Mouse (Mus musculus): ENCODE measurements around the gene Rplp1.
A peak's percentile ranks its signal among the peaks of the same experiment; 100 is the strongest.

The Rplp1 gene

GRCm38 (mm10) chr9:61911300-61912128 is 2.8 kb downstream of the Rplp1 start:
- DNase-seq: no peak

GRCm38 (mm10) chr9:61910526-61911256 is 3.7 kb downstream of the Rplp1 start:
- DNase-seq: no peak

- DNase-seq: no peak
Observed at GRCm38 (mm10) chr9:61909633-61910032, 4.7 kb downstream of the Rplp1 start.

DNA sequence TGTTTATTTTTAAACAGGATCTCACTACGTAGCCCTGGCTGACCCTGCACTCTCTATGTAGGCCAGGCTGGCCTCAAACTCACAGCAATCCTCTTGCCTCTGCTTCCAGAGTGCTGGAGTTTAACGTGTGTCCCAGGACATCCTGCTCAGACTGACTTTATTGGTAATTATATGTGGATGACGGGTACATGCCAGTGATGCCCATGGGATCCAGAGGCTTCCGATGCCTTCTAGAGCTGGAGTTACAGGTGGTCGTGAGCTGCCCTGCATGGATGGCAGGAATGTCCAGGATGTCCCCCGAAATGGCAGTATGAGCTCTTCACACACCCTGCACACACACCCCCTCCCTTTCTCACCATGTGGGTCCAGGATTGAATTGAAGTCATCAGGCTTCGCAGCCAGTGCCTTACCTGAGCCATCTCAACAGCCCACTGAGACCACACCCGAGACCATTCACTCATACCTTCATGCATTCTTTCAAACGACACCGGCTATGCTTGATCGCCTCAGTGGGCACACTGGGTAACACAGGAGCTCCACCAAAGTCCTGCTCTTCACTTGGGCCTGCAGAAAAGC is 5.4 kb downstream of the Rplp1 start:
- no peak for DNase-seq

GRCm38 (mm10) chr9:61908341-61908740 is 6.0 kb downstream of the Rplp1 start:
- no peak for DNase-seq

DNA sequence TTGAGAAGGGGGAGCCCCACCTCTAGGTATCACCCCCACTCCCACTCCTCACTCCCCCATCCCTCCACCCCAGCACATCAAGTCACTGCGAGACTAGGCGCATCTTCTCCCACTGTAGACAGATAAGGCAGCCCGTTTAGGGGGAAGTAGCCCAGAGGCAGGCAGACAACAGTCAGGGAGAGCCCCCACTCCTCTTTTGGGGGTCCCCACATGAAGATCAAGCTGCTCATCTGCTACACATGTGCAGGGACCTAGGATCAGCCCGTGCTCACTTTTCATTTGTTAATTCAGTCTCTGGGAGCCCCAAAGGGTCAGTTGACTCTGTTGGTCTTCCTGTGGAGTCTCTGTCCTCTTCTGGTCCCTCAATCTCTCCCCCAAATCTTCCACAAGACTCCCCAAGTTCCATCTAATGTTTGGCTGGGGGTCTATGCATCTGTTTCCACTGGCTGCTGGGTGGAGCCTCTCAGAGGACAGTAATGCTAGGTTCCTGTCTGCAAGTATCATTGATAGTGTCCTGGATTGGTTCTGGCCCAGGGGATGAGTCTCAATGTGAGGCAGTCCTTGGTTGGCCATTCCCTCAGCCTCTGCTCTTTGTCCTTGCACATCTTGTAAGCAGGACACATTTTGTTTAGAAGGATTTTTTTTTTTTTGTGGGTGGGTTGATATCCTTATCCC is 6.6 kb downstream of the Rplp1 start:
- no peak for DNase-seq

DNA sequence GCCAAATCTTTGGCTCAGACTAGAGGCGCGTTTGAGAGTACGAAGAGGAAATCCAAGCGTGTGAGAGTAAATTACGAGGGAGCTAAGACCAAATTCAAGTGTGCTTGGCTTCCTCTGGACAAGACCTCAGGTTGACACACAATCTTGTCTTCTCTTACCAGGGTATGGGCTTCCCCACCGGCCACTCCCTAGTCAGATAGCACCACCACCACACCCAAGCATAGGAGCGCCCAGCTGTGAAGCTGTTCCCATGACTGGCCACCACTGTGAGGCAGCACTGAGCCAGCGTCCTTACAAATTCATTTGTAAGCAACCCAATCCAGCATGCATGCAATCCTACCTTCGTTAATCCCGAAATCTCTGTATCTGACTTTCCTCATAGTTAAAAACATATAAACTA is 7.4 kb downstream of the Rplp1 start:
- DNase-seq: peak; percentile 56

GRCm38 (mm10) chr9:61905576-61905975 is 8.8 kb downstream of the Rplp1 start:
- DNase-seq: no peak

GRCm38 (mm10) chr9:61904201-61904600 is 10.1 kb downstream of the Rplp1 start:
- no peak for DNase-seq

- peak; percentile 45 for DNase-seq
Observed at GRCm38 (mm10) chr9:61902445-61902844, 11.9 kb downstream of the Rplp1 start.

- DNase-seq: no peak
Observed at GRCm38 (mm10) chr9:61901574-61901973, 12.8 kb downstream of the Rplp1 start.

- DNase-seq: peak; percentile 90
Observed at GRCm38 (mm10) chr9:61899804-61900203, 14.5 kb downstream of the Rplp1 start.

DNA sequence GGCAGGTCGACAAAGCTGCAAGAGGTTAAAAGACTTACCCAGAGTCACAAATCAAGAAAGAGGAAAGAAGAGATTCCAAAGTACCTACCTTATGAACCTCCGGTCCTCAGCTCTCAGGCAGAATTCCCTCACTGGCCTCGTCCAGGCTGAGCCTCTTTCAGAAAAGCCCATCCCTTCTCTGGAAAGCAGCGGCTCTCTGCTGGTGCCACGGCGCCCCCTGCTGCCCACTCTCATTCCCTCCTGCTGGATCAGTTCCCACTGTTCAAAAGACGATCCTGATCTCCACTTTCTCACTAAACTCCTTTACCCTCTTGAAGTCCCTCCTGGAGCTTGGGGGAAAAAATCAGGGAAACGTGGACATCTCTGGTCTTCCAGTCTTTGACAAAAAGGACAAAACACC is 15.9 kb downstream of the Rplp1 start:
- DNase-seq: peak; percentile 92

DNA sequence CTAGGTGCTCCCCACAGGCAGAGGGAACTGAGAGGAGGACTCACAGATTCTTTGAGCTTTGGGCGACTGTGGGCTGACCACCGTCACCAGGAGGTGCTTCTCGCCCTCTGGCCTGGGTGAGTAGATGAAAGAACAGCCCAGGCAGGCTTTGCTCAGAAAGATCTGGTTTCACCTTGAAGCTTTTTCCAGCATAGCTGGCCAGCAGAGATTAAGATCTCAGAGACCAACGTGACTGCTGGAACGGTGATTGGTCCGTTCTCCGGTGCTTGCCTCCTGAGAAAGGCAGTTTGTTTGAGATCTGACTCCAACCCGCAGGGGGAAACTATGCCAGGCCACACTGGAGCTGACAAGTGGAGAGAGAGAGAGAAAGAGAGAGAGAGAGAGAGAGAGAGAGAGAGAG is 19.3 kb downstream of the Rplp1 start:
- DNase-seq: no peak

- no peak for DNase-seq
Observed at GRCm38 (mm10) chr9:61889855-61890254, 24.5 kb downstream of the Rplp1 start.

- DNase-seq: peak; percentile 17
Observed at GRCm38 (mm10) chr9:61887661-61888379, 26.5 kb downstream of the Rplp1 start.

GRCm38 (mm10) chr9:61885964-61886363 is 28.4 kb downstream of the Rplp1 start:
- DNase-seq: no peak

DNA sequence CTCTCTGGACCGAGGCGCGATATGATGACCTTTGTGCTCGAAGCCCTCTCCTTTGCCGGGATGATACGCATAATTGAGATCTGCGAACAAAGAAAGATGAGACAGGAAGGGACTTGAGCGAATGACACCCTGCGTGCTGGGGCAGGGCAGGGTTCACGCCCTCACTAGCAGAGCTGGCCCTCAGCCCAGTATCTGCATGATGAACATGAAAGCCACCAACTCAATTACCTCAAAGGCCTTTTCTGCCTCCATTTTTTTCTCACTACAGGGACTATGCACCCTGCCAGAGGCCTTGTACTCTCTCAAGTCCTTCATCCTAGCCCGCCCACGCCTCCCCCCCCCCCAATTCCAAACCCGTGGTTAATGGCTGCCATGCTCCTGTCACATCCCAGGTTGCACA is 29.4 kb downstream of the Rplp1 start:
- DNase-seq: no peak

GRCm38 (mm10) chr9:61884375-61884774 is 30.0 kb downstream of the Rplp1 start:
- no peak for DNase-seq

GRCm38 (mm10) chr9:61882179-61882578 is 32.2 kb downstream of the Rplp1 start:
- no peak for DNase-seq

DNA sequence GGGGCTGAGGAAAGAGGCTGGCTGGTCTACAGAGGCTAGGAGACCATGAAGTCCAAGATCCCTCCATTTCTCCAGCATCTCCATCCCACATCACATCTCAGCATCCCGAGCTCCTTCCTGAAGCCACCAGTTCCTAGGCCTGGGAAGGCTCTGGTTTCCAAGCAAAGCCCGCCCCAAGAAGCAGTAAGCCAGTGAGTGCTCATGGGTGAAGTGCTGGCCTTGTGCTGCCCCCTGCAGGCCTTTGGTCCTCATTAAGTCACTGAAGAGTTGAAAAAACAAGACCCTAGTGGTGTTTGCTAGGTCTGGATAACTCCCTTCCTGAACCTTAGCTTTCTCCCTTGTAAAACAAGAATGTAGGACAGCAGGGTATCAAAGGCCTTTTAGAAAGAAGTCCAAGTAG is 35.5 kb downstream of the Rplp1 start:
- peak; percentile 82 for DNase-seq

- DNase-seq: peak; percentile 42
Observed at GRCm38 (mm10) chr9:61877373-61878112, 36.8 kb downstream of the Rplp1 start.
